12 mouse cellular contexts compared by ENCODE assay signal in the genomic region with DNA sequence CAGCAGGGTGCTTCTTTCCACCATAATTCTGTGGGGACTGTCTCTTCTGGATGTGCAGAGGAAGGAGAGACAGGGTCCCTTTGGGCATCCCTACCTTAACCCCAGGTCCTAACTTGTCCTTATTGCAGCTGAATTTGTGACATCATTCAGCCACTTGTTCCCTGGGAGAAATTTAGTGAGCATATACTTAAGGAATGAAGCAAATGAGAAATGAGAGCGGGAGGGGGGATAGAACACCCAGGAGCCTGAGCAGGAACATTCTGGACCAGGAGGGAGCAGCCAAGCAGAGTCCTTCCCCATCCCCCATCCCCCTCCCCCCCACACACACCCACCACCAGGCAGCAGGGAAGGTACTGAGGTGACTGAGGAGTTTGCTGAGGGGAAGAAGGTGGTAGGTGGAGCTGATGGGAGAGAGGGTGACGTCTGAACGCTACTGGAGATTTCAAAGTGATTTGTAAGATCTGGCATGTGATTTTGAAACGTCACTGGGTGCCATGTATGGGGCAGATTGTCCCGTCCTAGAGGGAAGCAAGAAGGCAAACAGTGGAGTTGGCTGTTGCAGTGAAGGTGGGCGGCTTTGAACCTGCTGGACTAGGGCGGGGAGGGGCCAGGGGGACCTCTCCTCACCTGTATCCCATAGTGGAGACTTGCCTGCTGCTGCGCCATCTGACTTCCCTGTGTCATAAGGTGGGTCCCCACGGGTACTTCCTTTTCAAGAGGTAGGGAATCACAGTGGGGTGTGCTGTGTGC. TPM values are rescaled to one million over a fixed set of nuclear protein-coding genes. Genes with fewer than 3 reads are reported as not detected.
DNase-seq lines count a peak whose midpoint lies in the region; ATAC-seq and TF ChIP-seq lines count a peak whose summit lies in the region.
"Had no signal": no experiment of that assay in that cellular context is flagged by ENCODE, and none has a peak within 500 bp of the region (broad histone marks: within the 10 kb centered on the region; RNA-seq: fewer than 3 reads in every experiment).

No protein-coding gene starts in this region.

- TF ChIP-seq CTCF in lung, postnatal 0 days (IDR thresholded peaks at IDR 0.05), result no peak
- TF ChIP-seq CTCF in hindbrain, postnatal 0 days (IDR thresholded peaks at IDR 0.05; ENCODE audit: low read depth), result no peak

- H3K4me2 ChIP-seq in heart, embryonic 13.5 days, result peak overlapping the region; percentile 88
- peak overlapping the region; percentile 67 for H3K4me2 ChIP-seq in lung, postnatal 0 days (replicated peaks; ENCODE audit: low read depth, low read length)
- H3K4me2 ChIP-seq in hindbrain, postnatal 0 days (ENCODE audit: low read depth, low read length), result peak overlapping the region; percentile 18; the same call in 1 of the 2 replicates
- H3K4me2 ChIP-seq in neural tube, embryonic 13.5 days, result peak overlapping the region; percentile 61

- 63% methylated on average over 9 of the region's 9 CpGs for WGBS in heart, embryonic 13.5 days
- WGBS in lung, postnatal 0 days, result 62% methylated on average over 9 of the region's 9 CpGs
- 67% methylated on average over 9 of the region's 9 CpGs for WGBS in hindbrain, postnatal 0 days
- 74% methylated on average over 9 of the region's 9 CpGs for WGBS in neural tube, embryonic 13.5 days

- H3K4me3 ChIP-seq in heart, embryonic 13.5 days, result peak overlapping the region; percentile 63
- peak overlapping the region; percentile 57; the same call in 1 of the 2 replicates for H3K4me3 ChIP-seq in lung, postnatal 0 days (ENCODE audit: low read depth, low read length)
- H3K4me3 ChIP-seq in hindbrain, postnatal 0 days (ENCODE audit: low read length), result no peak overlapping the region
- no peak overlapping the region for H3K4me3 ChIP-seq in neural tube, embryonic 13.5 days
- H3K4me3 ChIP-seq: layer of hippocampus, adult 2 months had no signal

- TF ChIP-seq EP300 in lung, postnatal 0 days (IDR thresholded peaks at IDR 0.05), result no peak

- peaks cover 32% of the 10 kb centered on the region for H3K27me3 ChIP-seq in heart, embryonic 13.5 days (replicated peaks)
- H3K27me3 ChIP-seq in lung, postnatal 0 days (replicated peaks; ENCODE audit: insufficient read depth, low read length), result no peaks in the 10 kb centered on the region
- no peaks in the 10 kb centered on the region for H3K27me3 ChIP-seq in hindbrain, postnatal 0 days (ENCODE audit: insufficient read depth, low read length)
- peaks cover 23% of the 10 kb centered on the region; the same call in 1 of the 2 replicates for H3K27me3 ChIP-seq in neural tube, embryonic 13.5 days

- H3K9me3 ChIP-seq in heart, embryonic 13.5 days, result no peaks in the 10 kb centered on the region
- no peaks in the 10 kb centered on the region for H3K9me3 ChIP-seq in lung, postnatal 0 days (ENCODE audit: low read length)
- H3K9me3 ChIP-seq in hindbrain, postnatal 0 days (ENCODE audit: low read length), result no peaks in the 10 kb centered on the region
- no peaks in the 10 kb centered on the region for H3K9me3 ChIP-seq in neural tube, embryonic 13.5 days

- 0 out of 2 replicates have a peak overlapping the region, but pooled peaks have one; percentile 11 for H3K9ac ChIP-seq in heart, embryonic 13.5 days
- no peak overlapping the region for H3K9ac ChIP-seq in lung, postnatal 0 days (replicated peaks; ENCODE audit: low read depth)
- no peak overlapping the region for H3K9ac ChIP-seq in hindbrain, postnatal 0 days (replicated peaks; ENCODE audit: low read length)
- no peak overlapping the region for H3K9ac ChIP-seq in neural tube, embryonic 13.5 days

- DNase-seq in heart, postnatal 25 days (ENCODE audit: low spot score), result no peak
- no peak for DNase-seq in lung, postnatal 0 days (ENCODE audit: low spot score)
- no peak for DNase-seq in lung, postnatal 14 days
- no peak for DNase-seq in hindbrain, postnatal 0 days (ENCODE audit: low spot score)
- DNase-seq in embryo, embryonic 9.5 days (ENCODE audit: extremely low spot score), result no peak
- no peak for DNase-seq in gastrocnemius, adult 18-20 months (ENCODE audit: low spot score)
- DNase-seq: cerebellum, postnatal 14 days had no signal

- H3K27ac ChIP-seq in heart, embryonic 13.5 days (replicated peaks), result no peak overlapping the region
- H3K27ac ChIP-seq in lung, postnatal 0 days (ENCODE audit: low read length), result no peak overlapping the region
- H3K27ac ChIP-seq in hindbrain, postnatal 0 days, result no peak overlapping the region
- H3K27ac ChIP-seq in neural tube, embryonic 13.5 days (replicated peaks), result no peak overlapping the region
- H3K27ac ChIP-seq: layer of hippocampus, adult 2 months had no signal

- H3K4me1 ChIP-seq in heart, embryonic 13.5 days, result peaks cover 48% of the 10 kb centered on the region
- H3K4me1 ChIP-seq in lung, postnatal 0 days (ENCODE audit: insufficient read depth, low read depth, low read length), result peaks cover 5% of the 10 kb centered on the region; the same call in 1 of the 2 replicates
- peaks cover 10% of the 10 kb centered on the region for H3K4me1 ChIP-seq in hindbrain, postnatal 0 days (ENCODE audit: insufficient read depth, low read length)
- peaks cover 13% of the 10 kb centered on the region for H3K4me1 ChIP-seq in neural tube, embryonic 13.5 days (replicated peaks)

- intact Hi-C loops in heart, postnatal 25 days (cut with DNase I), result loop anchor here (2.0 kb wide), 1 partner anchor 51 kb away; no protein-coding TSS in a partner anchor

- H3K36me3 ChIP-seq in heart, embryonic 13.5 days, result no peaks in the 10 kb centered on the region
- H3K36me3 ChIP-seq in lung, postnatal 0 days (ENCODE audit: insufficient read depth, low read length), result no peaks in the 10 kb centered on the region
- H3K36me3 ChIP-seq in hindbrain, postnatal 0 days (ENCODE audit: insufficient read depth, low read length), result no peaks in the 10 kb centered on the region
- H3K36me3 ChIP-seq in neural tube, embryonic 13.5 days, result no peaks in the 10 kb centered on the region

- no peak for ATAC-seq in heart, embryonic 13.5 days (ENCODE audit: extremely low read depth, insufficient number of reproducible peaks, low FRiP score, low TSS enrichment)
- no peak for ATAC-seq in lung, postnatal 0 days
- no peak for ATAC-seq in hindbrain, postnatal 0 days
- ATAC-seq in neural tube, embryonic 13.5 days (ENCODE audit: low read depth), result no peak
- ATAC-seq: forebrain, embryonic 16.5 days had no signal

RNA-seq across cellular contexts. Expression of a gene that starts 2.5 kb away (rescaled TPM):
- 4.9 and 6.0 TPM in 2 replicates for polyA plus RNA-seq in heart, embryonic 13.5 days (2015; fragmentation: Nextera tagmentation; extraction: Ambion mirVana)
- 10 to 100 TPM; 10.7 to 11.4 TPM for total RNA-seq in heart, postnatal 25 days (2021)
- 5.7 and 6.4 TPM in 2 replicates for polyA plus RNA-seq in lung, postnatal 0 days (2015; fragmentation: Nextera tagmentation; extraction: Ambion mirVana)
- 6.4 and 9.1 TPM in 2 replicates for total RNA-seq in hindbrain, postnatal 0 days (2014; rRNA removed)
- 3.9 and 4.7 TPM in 2 replicates for polyA plus RNA-seq in hindbrain, postnatal 0 days (2015; fragmentation: Nextera tagmentation; extraction: Ambion mirVana)
- 4.6 and 4.9 TPM in 2 replicates for polyA plus RNA-seq in neural tube, embryonic 13.5 days (2015; fragmentation: Nextera tagmentation; extraction: Ambion mirVana)
- 1 to 10 TPM; 2.6 to 8.1 TPM for total RNA-seq in gastrocnemius, adult 18-20 months (2021)

RNA-seq across cellular contexts. Expression of a gene that starts 51.4 kb away (rescaled TPM):
- not detected in 2 replicates for polyA plus RNA-seq in heart, embryonic 13.5 days (2015; fragmentation: Nextera tagmentation; extraction: Ambion mirVana)
- total RNA-seq in heart, postnatal 25 days (2021), result under 1 TPM in 1 of 2 experiments, not detected in 1; 0.08 TPM
- polyA plus RNA-seq in lung, postnatal 0 days (2015; fragmentation: Nextera tagmentation; extraction: Ambion mirVana), result not detected in 2 replicates
- total RNA-seq in hindbrain, postnatal 0 days (2014; rRNA removed), result 0.18 TPM in 1 of 2 replicates, not detected in the other
- 0.18 and 0.20 TPM in 2 replicates for polyA plus RNA-seq in hindbrain, postnatal 0 days (2015; fragmentation: Nextera tagmentation; extraction: Ambion mirVana)
- polyA plus RNA-seq in neural tube, embryonic 13.5 days (2015; fragmentation: Nextera tagmentation; extraction: Ambion mirVana), result 0.43 TPM in 1 of 2 replicates, not detected in the other
- under 1 TPM in 1 of 2 experiments, not detected in 1; 0.19 TPM for total RNA-seq in gastrocnemius, adult 18-20 months (2021)
- total RNA-seq: layer of hippocampus, adult 2 months had no signal
- polyA plus RNA-seq: forebrain, embryonic 16.5 days; thymus, postnatal 0 days had no signal

Comparison
In these comparisons a context has a peak if more than half of its experiments do, and no peak if none do; other contexts are left out.
1. H3K4me2 ChIP-seq: peak in every context shown above with its lines; median percentile 88 in heart, embryonic 13.5 days; 67 in lung, postnatal 0 days; 61 in neural tube, embryonic 13.5 days; 18 in hindbrain, postnatal 0 days.
2. H3K4me3 ChIP-seq: peak in heart, embryonic 13.5 days (single experiment) and lung, postnatal 0 days (single experiment); none in hindbrain, postnatal 0 days (single experiment) and neural tube, embryonic 13.5 days (single experiment).